Mouse (Mus musculus) large intestine, adult 2 months (tissue): ENCODE results near the gene Shld2. TPM values are rescaled to one million over a fixed set of nuclear protein-coding genes. Genes with fewer than 3 reads are reported as not detected.

Experiments
- DNase-seq: peaks from one replicate; pipeline ENCODE4 v3.0.0-alpha.2; 2012; ENCODE audit warnings: low read depth, low spot score
- WGBS: fragments of 180-500 bp; shearing (Covaris S2); methylation state at CpG from one replicate; pipeline ENCODE4 v1.1.7; 2018; 5-methylcytosine and 5-hydroxymethylcytosine counted together
- polyA plus RNA-seq: library from polyadenylated mRNA; depleted of rRNA; stranded (reverse); fragments of >200 nt; gene quantifications from 2 replicates; pipeline ENCODE4 v1.2.3, GENCODE M21; 2012

The Shld2 gene
- polyA plus RNA-seq, 1 experiment = 0.87 TPM

GRCm38 (mm10) chr14:34228830-34229506, 81.3 kb downstream of the Shld2 start:
- WGBS = 77% methylated on average over 10 of the region's 10 CpGs

DNA sequence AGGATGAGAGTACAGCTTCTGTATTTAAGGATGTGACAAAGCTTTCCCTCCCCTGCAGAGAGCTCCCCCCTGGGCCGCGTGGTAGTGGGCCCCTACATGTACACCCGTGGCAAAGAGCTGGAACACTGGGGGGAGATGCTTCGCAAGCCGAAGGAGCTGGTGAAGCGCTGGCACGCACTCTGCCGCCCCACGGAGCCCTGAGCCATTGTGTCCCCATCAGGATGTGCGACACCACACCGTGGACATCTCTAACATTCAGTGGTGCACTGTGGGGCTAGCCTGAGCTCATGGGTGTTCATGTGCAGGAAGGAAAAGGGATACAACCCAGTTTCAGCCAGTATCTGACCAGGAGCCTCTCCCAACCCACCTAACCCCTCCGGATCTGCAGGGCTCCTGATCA, 82.3 kb downstream of the Shld2 start:
- 87% methylated on average over 12 of the region's 12 CpGs for WGBS
- no peak for DNase-seq

More at GRCm38 (mm10) chr14:34228830-34229506, 81.3 kb downstream of the Shld2 start:
- no peak for DNase-seq

GRCm38 (mm10) chr14:34226566-34226965, 83.7 kb downstream of the Shld2 start:
- WGBS = 50% methylated on average over 4 of the region's 4 CpGs
- DNase-seq = no peak

DNA sequence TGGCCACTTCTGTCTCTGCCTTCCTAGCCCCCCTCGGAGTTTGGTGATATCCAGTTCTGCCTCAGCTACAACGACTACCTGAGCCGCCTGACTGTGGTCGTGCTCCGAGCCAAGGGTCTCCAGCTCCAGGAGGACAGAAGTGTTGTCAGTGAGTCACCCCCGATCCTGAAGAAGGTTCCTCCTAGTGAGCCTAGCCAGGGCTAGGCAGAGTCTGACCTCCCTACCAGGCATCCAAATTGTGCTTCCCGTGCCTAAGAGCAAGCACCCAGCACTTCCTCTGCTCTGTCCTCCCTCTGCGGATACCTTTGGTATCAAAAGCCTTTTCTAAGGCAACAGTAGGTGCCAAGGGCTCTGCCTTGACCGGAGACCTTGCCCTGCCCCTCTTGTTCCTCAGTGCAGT, 84.3 kb downstream of the Shld2 start:
- 82% methylated on average over 9 of the region's 9 CpGs for WGBS
- DNase-seq = no peak

GRCm38 (mm10) chr14:34223362-34223898, 86.9 kb downstream of the Shld2 start:
- WGBS = 66% methylated on average over 5 of the region's 5 CpGs
- no peak for DNase-seq

GRCm38 (mm10) chr14:34221416-34222077, 88.7 kb downstream of the Shld2 start:
- WGBS = 62% methylated on average over 5 of the region's 5 CpGs
- DNase-seq = no peak

- DNase-seq = no peak
- 71% methylated on average over 5 of the region's 5 CpGs for WGBS
These were observed 89.9 kb downstream of the Shld2 start for GRCm38 (mm10) chr14:34220426-34220825.

DNA sequence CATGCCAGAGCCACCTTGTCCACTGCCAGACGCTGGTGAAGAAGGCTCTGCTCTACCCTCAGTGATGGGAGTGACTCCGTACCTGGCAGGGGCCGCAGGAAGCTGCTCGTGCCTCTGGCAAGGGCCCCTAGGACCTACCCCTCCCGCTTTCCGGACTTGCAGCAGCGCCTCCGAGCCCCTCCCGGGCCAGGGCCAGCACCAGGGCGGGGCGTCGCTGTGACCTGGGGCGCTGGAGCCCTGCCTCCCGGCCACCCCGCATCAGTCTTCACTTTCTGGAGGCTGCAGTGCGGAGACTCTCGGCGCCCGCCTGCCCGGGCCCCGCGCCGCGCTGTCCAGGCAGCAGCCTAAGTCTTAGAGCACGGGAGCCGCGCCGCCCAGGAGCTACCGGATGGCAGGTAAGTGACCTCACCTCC, 90.5 kb downstream of the Shld2 start:
- DNase-seq = no peak
- WGBS = 4% methylated on average over 29 of the region's 29 CpGs

DNA sequence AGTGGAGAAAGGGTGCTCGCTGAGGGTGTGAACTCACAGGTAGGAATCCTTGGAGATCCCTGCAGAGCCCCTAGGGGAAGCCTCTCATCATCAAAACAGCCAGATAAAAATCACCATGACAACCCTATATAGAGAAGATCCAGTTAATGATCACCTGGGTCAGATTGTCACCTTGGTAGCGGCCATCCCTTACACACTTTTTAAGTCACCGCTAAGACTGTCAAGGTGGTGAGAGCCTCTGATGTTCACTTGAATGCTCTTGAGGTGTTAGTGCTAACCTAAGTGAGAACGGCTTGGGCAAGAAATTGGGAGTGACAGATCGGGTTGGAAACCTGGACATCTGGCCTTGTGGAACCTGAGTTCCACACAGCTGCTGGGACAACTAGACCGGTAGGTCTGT, 91.0 kb downstream of the Shld2 start, which contains the start of gene Syt15:
Gene Syt15 (plus strand): TSS at position 301 of the 400 bp plus-strand sequence.
- WGBS = 63% methylated on average over 6 of the region's 6 CpGs
- no peak for DNase-seq

DNA sequence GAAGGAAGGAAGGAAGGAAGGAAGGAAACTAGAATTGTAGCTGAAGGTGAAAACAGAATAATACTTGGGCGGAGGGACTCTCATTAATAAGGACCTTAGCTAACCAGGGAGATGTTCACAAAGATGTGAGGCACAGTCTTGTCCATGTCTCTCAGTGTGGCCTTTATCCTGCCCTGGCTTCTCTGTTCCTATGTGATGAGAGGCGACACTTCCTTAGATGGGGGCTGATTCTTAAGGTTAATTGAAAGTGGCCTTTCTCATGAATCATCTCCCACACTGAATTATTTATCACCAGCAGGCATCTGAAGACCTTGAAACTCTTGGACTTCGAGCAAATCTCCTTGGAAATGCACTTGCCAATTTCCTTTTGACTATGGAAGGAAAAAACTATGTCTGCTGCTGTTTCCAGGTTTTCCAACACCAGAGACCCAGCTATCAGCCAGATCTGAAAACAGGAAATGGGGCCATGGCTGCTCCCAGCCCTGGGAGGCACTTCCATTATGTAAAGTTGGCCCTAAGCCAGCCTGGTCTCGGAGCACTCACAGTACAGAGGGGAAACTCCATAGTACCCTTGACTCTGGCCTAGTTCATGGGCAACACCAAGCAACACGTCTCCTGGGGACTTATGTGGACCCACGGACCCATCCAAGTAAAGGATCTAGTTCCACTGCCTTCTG, 94.7 kb downstream of the Shld2 start:
- no peak for DNase-seq

DNA sequence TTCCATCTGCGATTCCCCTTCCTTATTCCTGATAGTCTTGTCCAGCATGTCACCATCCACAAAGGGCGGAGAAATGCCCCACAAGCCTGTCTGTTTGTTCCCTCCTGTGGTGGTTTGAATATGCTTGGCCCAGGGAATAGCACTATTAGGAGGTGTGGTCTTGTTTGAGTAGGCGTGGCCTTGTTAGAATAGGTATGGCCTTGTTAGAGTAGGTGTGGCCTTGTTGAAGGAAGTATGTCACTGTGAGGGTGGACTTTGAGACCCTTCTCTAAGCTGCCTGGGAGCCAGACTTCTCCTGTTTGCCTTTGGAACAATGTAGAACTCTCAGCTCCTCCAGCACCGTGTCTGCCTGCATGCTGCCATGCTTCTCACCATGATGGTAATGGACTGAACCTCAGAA, 100.4 kb downstream of the Shld2 start:
- 80% methylated on average over 4 of the region's 4 CpGs for WGBS
- DNase-seq = no peak

More for the DNA sequence above, 94.7 kb downstream of the Shld2 start:
- WGBS = 61% methylated on average over 6 of the region's 6 CpGs

GRCm38 (mm10) chr14:34209080-34209479, 101.2 kb downstream of the Shld2 start:
- WGBS = 65% methylated on average over 4 of the region's 4 CpGs
- no peak for DNase-seq

DNA sequence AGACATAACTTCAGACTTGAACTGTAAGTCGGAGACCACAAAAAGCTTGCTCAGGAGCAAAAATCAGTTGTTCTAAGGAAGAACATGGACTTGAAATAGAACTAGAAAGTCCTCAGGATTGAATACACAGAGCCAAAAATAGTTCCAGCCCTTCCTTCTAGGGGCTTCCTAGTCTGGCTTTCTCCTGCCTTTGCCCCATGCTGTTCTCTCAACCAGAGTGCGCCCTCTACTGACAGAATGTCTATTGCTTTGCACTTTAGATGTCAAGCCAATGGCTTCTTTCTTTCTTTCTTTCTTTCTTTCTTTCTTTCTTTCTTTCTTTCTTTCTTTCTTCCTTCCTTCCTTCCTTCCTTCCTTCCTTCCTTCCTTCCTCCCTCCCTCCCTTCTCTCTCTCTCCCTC, 101.6 kb downstream of the Shld2 start:
- WGBS = 50% methylated on average over 2 of the region's 2 CpGs
- no peak for DNase-seq

GRCm38 (mm10) chr14:34207996-34208395, 102.3 kb downstream of the Shld2 start:
- WGBS = 58% methylated on average over 6 of the region's 6 CpGs
- no peak for DNase-seq

DNA sequence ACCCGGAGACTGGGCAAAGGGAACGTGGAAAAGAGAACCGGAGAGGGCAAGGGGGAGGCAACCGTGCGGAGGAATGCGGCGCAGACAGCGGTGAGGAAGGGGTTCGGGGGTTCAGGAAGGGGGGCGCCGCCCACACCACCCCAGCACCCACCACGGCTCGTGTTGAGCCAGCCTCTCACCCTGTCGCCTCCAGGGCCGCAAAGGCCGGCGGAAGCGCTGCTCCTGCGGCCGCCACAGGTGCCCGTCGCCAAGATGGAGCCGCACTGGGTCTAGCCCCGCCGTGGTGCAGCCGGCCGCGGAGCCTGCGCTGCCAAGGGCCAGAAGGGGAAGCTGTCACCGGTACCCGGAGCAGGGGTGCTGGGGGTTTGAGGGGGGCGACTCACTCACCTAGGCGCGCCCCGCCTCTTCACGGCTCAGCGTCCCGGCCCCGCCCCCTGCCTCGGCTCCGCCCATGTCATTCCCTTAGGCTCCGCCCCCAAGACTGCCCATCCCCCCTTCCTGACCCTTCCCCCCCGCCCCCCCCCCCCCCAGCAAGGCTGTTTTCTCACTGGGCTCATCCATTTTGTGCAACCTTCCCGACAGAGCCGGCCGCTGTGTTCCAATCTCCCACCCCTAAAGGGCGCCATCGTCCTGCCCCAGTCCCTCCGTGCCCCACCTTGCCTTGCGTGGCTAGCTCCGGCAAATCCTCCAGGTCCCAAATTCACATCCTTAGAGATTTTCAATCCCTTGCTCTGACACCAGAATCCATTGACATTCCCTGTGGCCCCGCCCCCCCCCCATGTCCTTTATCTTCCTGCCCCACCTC, 108.9 kb downstream of the Shld2 start, which contains the start of gene Gprin2:
Gene Gprin2 (minus strand): TSS at position 423 of the 805 bp plus-strand sequence.
- WGBS = 6% methylated on average over 50 of the region's 52 CpGs
- DNase-seq = no peak

GRCm38 (mm10) chr14:34200738-34201230, 109.5 kb downstream of the Shld2 start:
- WGBS = 14% methylated on average over 19 of the region's 19 CpGs

GRCm38 (mm10) chr14:34196706-34197105, 113.6 kb downstream of the Shld2 start:
- whole genome bisulfite sequencing = 45% methylated on average over 4 of the region's 4 CpGs
- no peak for DNase-seq

More at GRCm38 (mm10) chr14:34200738-34201230, 109.5 kb downstream of the Shld2 start:
- DNase-seq = no peak

DNA sequence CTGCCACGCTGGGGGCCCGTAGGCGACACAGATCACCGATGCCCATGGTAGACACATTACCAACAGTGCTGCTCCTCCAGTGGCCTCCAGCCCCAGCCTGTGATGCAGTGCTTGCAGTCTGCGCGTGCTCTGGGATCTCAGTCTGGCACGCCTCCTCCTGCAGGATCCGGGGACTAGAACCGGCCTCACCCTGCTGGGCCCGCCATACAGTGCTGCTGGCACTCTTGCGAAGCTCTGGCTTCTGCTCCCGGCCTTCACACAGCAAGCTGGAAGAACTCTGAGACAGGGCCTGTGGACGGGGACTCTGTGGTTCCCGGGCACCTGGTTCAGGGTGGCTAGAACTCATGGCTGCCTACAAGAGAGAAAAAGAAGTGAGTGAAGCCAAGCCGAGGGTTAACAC, 114.8 kb downstream of the Shld2 start:
- no peak for DNase-seq
- WGBS = 88% methylated on average over 15 of the region's 15 CpGs

DNA sequence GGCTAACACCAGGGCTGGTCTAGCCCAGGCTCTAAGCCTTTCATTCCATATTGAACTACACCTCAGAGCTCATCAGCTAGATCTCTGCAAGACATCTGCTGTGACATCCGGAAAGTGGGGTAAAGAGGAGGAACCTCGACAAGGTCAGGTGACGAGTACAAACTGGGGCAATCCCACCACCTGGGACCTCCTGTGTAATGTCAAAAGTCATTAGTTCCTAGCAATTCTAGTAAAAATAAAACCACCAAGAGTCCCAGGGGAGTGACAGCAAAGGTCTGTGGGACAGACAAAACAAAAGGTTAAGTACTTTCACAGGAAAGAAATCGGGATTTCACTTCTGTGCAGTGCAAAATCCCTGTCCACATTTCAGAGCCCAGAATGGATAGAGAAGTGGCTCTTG, 116.4 kb downstream of the Shld2 start:
- no peak for DNase-seq
- 72% methylated on average over 4 of the region's 4 CpGs for whole genome bisulfite sequencing
